Mouse (Mus musculus): ENCODE measurements around the gene Onecut1. TPM values are rescaled to one million over a fixed set of nuclear protein-coding genes. Genes with fewer than 3 reads are reported as not detected.

Gene Onecut1
- polyA plus RNA-seq, 1 experiment from 2014 or later, result 2.6 TPM

DNA sequence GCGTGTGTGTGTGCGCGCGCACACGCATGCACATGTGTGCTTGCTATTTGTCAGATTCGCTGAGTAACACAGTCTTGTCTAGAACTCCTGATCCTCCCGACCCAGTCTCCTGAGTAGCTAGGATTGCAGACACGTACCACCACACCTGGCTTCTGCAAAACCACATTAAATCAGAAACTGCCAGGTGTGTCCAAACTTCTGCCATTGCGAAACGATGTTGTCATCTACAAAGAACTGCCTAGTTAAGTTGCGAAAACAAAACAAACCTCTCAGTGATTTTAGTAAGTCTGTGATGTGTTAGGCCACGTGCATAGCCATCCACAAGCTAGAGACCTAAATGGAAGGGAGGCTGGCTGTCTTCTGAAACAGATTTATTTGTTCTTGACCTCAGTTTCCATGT, 58.7 kb downstream of the Onecut1 start:
- Histone ChIP-seq H3K27ac (ENCODE audit: low read length) (no peak overlapping the region), H3K9ac (ENCODE audit: low read depth, low read length) (no peak overlapping the region), H3K9me3 (replicated peaks; ENCODE audit: control insufficient read depth, low read length) (no peaks in the 10 kb centered on the region), H3K4me2 (ENCODE audit: low read depth, low read length) (no peak overlapping the region), H3K4me1 (ENCODE audit: control insufficient read depth, low read depth, low read length) (no peaks in the 10 kb centered on the region; the same call in 1 of the 2 replicates), H3K27me3 (ENCODE audit: control insufficient read depth, insufficient read depth, low read depth, low read length) (no peaks in the 10 kb centered on the region), H3K36me3 (ENCODE audit: control insufficient read depth, insufficient read depth) (no peaks in the 10 kb centered on the region), H3K4me3 (ENCODE audit: low read depth, low read length) (no peak overlapping the region)
- ATAC-seq (ENCODE audit: low read depth), result peak; percentile 41; the same call in 1 of the 2 replicates
- 73% methylated on average over 12 of the region's 12 CpGs for WGBS (ENCODE audit: insufficient replicate concordance)

DNA sequence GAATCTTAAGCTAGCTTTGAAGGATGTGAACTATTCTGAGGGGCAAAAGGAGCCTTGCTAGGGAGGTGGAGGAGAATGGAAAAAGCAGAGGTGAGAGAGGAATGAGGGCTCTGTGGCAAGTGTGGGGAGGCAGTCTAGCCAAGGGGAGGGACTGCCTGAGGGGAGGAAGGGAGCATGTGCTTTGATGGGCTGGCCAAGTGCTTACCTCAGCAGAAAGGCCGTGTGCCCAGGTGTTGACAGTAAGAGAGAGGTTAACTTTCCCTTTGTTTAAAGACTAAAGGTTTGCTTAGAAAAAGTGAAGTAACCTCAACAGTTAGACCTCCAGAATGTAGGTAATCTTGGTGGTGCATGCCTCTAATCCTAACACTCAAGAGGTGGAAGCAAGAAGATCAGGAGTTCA, 59.7 kb downstream of the Onecut1 start:
- no peaks in the 10 kb centered on the region for H3K36me3 ChIP-seq (ENCODE audit: control insufficient read depth, insufficient read depth)
- H3K4me3 ChIP-seq (ENCODE audit: low read depth, low read length), result no peak overlapping the region
- H3K4me2 ChIP-seq (ENCODE audit: low read depth, low read length), result no peak overlapping the region
- no peaks in the 10 kb centered on the region; the same call in 1 of the 2 replicates for H3K4me1 ChIP-seq (ENCODE audit: control insufficient read depth, low read depth, low read length)
- 9% methylated on average over 1 of the region's 1 CpGs for WGBS (ENCODE audit: insufficient replicate concordance)
- no peak overlapping the region for H3K27ac ChIP-seq (ENCODE audit: low read length)
- no peaks in the 10 kb centered on the region for H3K9me3 ChIP-seq (replicated peaks; ENCODE audit: control insufficient read depth, low read length)
- H3K9ac ChIP-seq (ENCODE audit: low read depth, low read length), result no peak overlapping the region
- no peak for ATAC-seq (ENCODE audit: low read depth)
- H3K27me3 ChIP-seq (ENCODE audit: control insufficient read depth, insufficient read depth, low read depth, low read length), result no peaks in the 10 kb centered on the region

DNA sequence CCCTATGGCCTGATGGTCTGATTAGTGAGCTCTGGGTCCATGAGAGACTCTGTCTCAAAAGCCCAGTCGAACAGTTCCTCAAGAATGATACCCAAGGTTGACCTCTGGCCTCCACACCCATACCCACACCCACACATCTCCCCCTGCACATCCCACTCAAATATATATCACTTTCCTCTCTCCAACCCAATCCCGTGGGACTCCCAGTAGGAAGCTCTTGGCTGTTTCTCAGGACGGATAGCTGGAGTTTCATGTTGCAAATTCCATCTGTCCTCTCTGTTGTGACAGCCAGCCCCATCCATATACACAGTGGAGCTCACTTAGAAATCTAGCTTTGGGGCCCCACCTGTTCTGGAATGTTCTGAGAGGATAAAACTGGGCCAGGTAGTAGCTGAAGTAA, 61.2 kb downstream of the Onecut1 start:
- 46% methylated on average over 3 of the region's 3 CpGs for WGBS (ENCODE audit: insufficient replicate concordance)
- H3K9ac ChIP-seq (ENCODE audit: low read depth, low read length), result no peak overlapping the region
- H3K36me3 ChIP-seq (ENCODE audit: control insufficient read depth, insufficient read depth), result no peaks in the 10 kb centered on the region
- H3K4me2 ChIP-seq (ENCODE audit: low read depth, low read length), result no peak overlapping the region
- no peaks in the 10 kb centered on the region for H3K27me3 ChIP-seq (ENCODE audit: control insufficient read depth, insufficient read depth, low read depth, low read length)
- no peaks in the 10 kb centered on the region for H3K9me3 ChIP-seq (replicated peaks; ENCODE audit: control insufficient read depth, low read length)
- no peak overlapping the region for H3K4me3 ChIP-seq (ENCODE audit: low read depth, low read length)
- H3K4me1 ChIP-seq (ENCODE audit: control insufficient read depth, low read depth, low read length), result no peaks in the 10 kb centered on the region; the same call in 1 of the 2 replicates
- no peak for ATAC-seq (ENCODE audit: low read depth)
- no peak overlapping the region for H3K27ac ChIP-seq (ENCODE audit: low read length)

DNA sequence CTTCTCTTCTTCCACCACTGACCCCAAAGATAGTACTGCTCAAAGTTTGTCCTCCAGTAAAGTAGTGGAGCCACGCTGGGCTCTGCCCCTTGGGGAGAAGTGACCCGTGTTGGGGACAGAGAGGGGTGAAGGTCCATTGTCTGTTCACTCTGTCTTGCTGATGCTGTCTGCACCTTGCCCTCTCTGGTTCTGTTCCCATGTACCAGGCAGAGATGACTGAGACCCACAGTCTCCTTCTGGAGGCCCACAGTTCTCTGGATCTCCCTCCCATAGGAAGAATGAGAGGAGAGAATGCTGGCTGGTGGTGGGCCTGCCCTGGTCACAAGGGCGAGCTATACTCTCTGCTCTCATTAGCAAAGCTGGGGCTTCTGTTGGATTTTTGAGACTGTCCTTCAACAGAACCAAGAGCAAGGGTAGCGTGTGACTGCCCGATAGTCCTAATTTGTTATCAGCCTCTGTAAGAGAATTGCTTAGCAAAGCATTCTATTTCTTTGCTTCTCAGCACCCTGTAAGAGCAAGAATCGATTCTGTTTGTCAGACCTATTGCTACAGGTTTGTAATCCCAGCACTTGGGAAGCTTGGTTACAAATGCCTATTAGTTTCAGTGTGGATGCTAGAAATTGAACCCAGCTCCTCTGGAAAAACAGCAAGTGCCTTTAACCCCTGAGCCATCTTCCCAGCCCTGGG, 61.7 kb downstream of the Onecut1 start:
- H3K4me3 ChIP-seq (ENCODE audit: low read depth, low read length), result no peak overlapping the region
- no peak overlapping the region for H3K9ac ChIP-seq (ENCODE audit: low read depth, low read length)
- ATAC-seq (ENCODE audit: low read depth), result no peak

DNA sequence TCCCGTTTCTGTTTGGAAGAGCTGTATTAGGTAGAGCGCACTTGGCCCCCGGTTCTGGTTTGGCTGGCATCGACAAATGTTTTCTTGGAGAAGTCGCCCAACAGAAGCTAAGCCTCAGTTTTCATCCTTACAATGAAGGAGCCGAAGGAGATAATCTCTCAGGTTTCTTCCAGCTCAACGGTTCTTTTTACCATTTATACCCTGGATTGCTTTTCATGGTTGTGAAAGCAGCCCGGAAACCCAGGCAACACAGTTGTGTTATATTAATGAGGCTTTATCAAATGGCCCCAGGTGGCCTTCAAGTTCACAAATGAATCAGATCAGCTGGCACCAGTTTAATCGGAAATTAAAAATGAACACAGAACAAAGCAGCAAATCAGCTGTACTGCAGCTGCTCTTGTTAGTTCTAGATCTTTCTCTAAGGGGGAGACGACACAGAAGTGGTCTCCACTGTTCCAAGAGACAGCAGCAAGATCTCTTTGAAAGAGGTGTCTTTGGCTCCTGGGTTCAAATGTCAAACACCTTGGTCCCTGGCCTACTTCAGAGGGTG, 63.6 kb downstream of the Onecut1 start:
- no peaks in the 10 kb centered on the region for H3K9me3 ChIP-seq (replicated peaks; ENCODE audit: control insufficient read depth, low read length)
- no peak overlapping the region for H3K9ac ChIP-seq (ENCODE audit: low read depth, low read length)
- H3K4me3 ChIP-seq (ENCODE audit: low read depth, low read length), result no peak overlapping the region
- no peaks in the 10 kb centered on the region for H3K36me3 ChIP-seq (ENCODE audit: control insufficient read depth, insufficient read depth)
- no peak overlapping the region for H3K27ac ChIP-seq (ENCODE audit: low read length)
- H3K27me3 ChIP-seq (ENCODE audit: control insufficient read depth, insufficient read depth, low read depth, low read length), result no peaks in the 10 kb centered on the region
- no peak for ATAC-seq (ENCODE audit: low read depth)
- H3K4me1 ChIP-seq (ENCODE audit: control insufficient read depth, low read depth, low read length), result no peaks in the 10 kb centered on the region; the same call in 1 of the 2 replicates
- 69% methylated on average over 10 of the region's 10 CpGs for WGBS (ENCODE audit: insufficient replicate concordance)
- H3K4me2 ChIP-seq (ENCODE audit: low read depth, low read length), result no peak overlapping the region

More for the DNA sequence above, 61.7 kb downstream of the Onecut1 start:
- H3K27me3 ChIP-seq (ENCODE audit: control insufficient read depth, insufficient read depth, low read depth, low read length), result no peaks in the 10 kb centered on the region
- H3K27ac ChIP-seq (ENCODE audit: low read length), result no peak overlapping the region
- H3K4me1 ChIP-seq (ENCODE audit: control insufficient read depth, low read depth, low read length), result no peaks in the 10 kb centered on the region; the same call in 1 of the 2 replicates
- no peaks in the 10 kb centered on the region for H3K36me3 ChIP-seq (ENCODE audit: control insufficient read depth, insufficient read depth)
- no peaks in the 10 kb centered on the region for H3K9me3 ChIP-seq (replicated peaks; ENCODE audit: control insufficient read depth, low read length)
- no peak overlapping the region for H3K4me2 ChIP-seq (ENCODE audit: low read depth, low read length)
- WGBS (ENCODE audit: insufficient replicate concordance), result 63% methylated on average over 6 of the region's 6 CpGs

DNA sequence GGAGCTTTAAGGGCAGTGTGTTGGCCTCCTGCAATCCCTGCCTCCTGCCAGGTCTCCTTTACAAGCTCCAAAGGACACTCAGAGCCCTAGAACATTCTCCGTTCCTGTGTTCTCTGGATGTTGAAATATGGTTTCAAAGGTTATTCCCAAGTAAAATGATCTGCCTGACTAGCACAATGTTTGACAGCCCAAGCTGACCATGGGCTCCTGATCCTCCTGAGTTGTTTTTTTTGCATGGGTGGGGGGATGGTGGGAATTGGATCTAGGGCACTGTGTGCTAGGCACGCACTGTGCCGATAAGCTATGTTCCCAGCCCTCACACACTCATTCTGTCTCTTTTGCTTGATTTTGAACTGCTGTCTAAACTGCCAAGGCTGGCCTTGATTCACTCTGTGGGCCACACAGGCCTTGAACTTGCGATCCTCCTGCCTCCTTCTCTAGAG, 68.3 kb downstream of the Onecut1 start:
- H3K27me3 ChIP-seq (ENCODE audit: control insufficient read depth, insufficient read depth, low read depth, low read length), result no peaks in the 10 kb centered on the region
- ATAC-seq (ENCODE audit: low read depth), result peak; percentile 72
- H3K36me3 ChIP-seq (ENCODE audit: control insufficient read depth, insufficient read depth), result no peaks in the 10 kb centered on the region
- H3K4me3 ChIP-seq (ENCODE audit: low read depth, low read length), result no peak overlapping the region
- no peak overlapping the region for H3K27ac ChIP-seq (ENCODE audit: low read length)
- H3K4me2 ChIP-seq (ENCODE audit: low read depth, low read length), result no peak overlapping the region
- 72% methylated on average over 4 of the region's 4 CpGs for WGBS (ENCODE audit: insufficient replicate concordance)
- H3K9me3 ChIP-seq (replicated peaks; ENCODE audit: control insufficient read depth, low read length), result no peaks in the 10 kb centered on the region
- H3K9ac ChIP-seq (ENCODE audit: low read depth, low read length), result no peak overlapping the region
- H3K4me1 ChIP-seq (ENCODE audit: control insufficient read depth, low read depth, low read length), result no peaks in the 10 kb centered on the region

DNA sequence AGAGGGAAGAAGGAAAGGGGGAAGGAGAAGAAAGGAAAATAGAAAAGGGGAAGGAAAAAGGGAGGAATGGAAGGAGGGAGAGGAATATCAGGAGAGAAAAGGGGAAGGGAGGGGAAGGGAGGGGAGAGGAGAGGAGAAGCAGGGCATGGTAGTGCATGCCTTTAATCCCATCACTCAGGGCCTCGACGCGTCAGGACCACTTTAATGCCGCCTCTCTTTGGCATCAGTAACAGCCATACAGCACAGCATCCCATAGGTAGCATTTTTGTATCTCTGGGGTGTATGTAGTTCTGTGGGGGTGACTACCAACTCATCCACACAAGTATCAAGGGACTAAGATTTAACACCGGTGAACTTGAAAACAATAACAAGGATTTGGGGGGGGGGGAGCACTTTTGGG, 68.9 kb downstream of the Onecut1 start:
- no peak for ATAC-seq (ENCODE audit: low read depth)
- Histone ChIP-seq H3K27ac (ENCODE audit: low read length) (no peak overlapping the region), H3K4me2 (ENCODE audit: low read depth, low read length) (no peak overlapping the region), H3K4me1 (ENCODE audit: control insufficient read depth, low read depth, low read length) (no peaks in the 10 kb centered on the region), H3K9me3 (replicated peaks; ENCODE audit: control insufficient read depth, low read length) (no peaks in the 10 kb centered on the region), H3K36me3 (ENCODE audit: control insufficient read depth, insufficient read depth) (no peaks in the 10 kb centered on the region), H3K4me3 (ENCODE audit: low read depth, low read length) (no peak overlapping the region), H3K27me3 (ENCODE audit: control insufficient read depth, insufficient read depth, low read depth, low read length) (no peaks in the 10 kb centered on the region), H3K9ac (ENCODE audit: low read depth, low read length) (no peak overlapping the region)
- 69% methylated on average over 5 of the region's 5 CpGs for WGBS (ENCODE audit: insufficient replicate concordance)

DNA sequence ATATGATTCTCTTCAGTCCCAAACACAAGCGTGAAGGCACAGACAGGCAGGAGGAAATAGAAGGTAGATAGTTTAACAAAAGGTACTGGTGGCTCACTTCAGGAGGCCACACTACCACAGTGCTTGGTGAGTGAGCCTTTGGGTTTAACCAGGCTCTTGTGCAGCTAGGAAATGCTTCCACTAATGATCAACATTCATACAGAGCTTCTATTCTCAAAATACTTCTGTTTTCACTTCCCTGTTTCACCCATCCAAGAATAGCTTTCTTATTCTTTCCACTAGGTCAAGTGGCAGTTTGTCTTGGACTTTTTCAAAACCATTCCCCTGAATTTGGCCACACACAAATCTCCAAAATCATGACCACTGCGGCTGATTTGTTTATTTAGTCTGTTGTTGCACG, 73.6 kb downstream of the Onecut1 start:
- no peak overlapping the region for H3K9ac ChIP-seq (ENCODE audit: low read depth, low read length)
- no peaks in the 10 kb centered on the region; the same call in 1 of the 2 replicates for H3K4me1 ChIP-seq (ENCODE audit: control insufficient read depth, low read depth, low read length)
- no peaks in the 10 kb centered on the region for H3K9me3 ChIP-seq (replicated peaks; ENCODE audit: control insufficient read depth, low read length)
- no peaks in the 10 kb centered on the region for H3K27me3 ChIP-seq (ENCODE audit: control insufficient read depth, insufficient read depth, low read depth, low read length)
- no peak overlapping the region for H3K27ac ChIP-seq (ENCODE audit: low read length)
- WGBS (ENCODE audit: insufficient replicate concordance), result 62% methylated on average over 3 of the region's 3 CpGs
- no peak overlapping the region for H3K4me2 ChIP-seq (ENCODE audit: low read depth, low read length)
- ATAC-seq (ENCODE audit: low read depth), result no peak
- H3K4me3 ChIP-seq (ENCODE audit: low read depth, low read length), result no peak overlapping the region
- H3K36me3 ChIP-seq (ENCODE audit: control insufficient read depth, insufficient read depth), result no peaks in the 10 kb centered on the region

DNA sequence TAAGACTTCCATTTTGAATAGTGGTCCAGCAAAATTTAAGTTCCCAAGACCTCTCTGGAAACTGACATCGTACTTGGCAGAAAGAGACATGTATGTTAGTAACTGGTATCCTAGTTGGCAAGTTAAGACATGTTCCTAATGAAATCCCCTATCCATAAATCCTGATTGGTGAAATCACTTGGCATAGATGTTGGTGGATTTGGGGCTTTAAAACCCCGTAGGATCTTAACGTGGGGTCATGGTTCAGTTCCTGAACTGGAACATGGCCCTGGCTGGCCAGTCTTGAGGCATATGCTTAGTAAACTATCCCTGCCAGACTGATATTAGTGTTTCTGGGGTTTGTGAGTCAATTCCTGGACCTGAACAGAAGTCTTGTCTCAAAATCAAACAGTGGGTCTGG, 76.0 kb downstream of the Onecut1 start:
- no peak for ATAC-seq (ENCODE audit: low read depth)
- Histone ChIP-seq H3K27me3 (ENCODE audit: control insufficient read depth, insufficient read depth, low read depth, low read length) (no peaks in the 10 kb centered on the region), H3K9ac (ENCODE audit: low read depth, low read length) (no peak overlapping the region), H3K4me3 (ENCODE audit: low read depth, low read length) (no peak overlapping the region), H3K36me3 (ENCODE audit: control insufficient read depth, insufficient read depth) (no peaks in the 10 kb centered on the region), H3K4me1 (ENCODE audit: control insufficient read depth, low read depth, low read length) (no peaks in the 10 kb centered on the region; the same call in 1 of the 2 replicates), H3K27ac (ENCODE audit: low read length) (no peak overlapping the region), H3K9me3 (replicated peaks; ENCODE audit: control insufficient read depth, low read length) (no peaks in the 10 kb centered on the region), H3K4me2 (ENCODE audit: low read depth, low read length) (no peak overlapping the region)
- 70% methylated on average over 3 of the region's 3 CpGs for WGBS (ENCODE audit: insufficient replicate concordance)
